Mouse (Mus musculus) c-Kit-negative CD71-positive TER-119-positive erythroid progenitor cells, embryonic 14.5 days (primary cell): ENCODE measurements around the gene 4930402F06Rik.

Experiments used
- DNase-seq: peaks from one replicate; pipeline ENCODE4 v3.0.0-alpha.2; 2013; ENCODE audit warnings: low read depth, low spot score

4930402F06Rik gene

DNA sequence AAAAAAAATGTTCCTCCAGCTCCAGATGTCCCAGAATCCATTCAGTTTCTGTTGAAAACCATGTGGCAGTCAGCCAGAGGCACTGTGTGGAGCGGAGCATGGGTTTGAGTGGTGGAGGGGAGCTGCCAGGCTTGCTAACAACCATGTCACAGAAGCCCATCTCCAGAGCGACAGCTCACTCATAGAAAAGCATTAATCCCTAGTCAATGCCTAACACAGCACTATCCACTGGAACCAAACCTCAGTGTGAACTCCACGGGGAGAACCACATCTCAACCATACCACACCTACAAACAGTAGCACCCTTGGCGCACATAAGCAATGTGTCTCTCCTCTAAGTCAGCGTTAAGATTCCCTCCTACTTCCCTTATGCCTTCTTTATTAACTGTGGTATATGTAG lies at the start of gene 4930402F06Rik:
TSS of gene 4930402F06Rik (minus strand) at position 80 of the 400 bp plus-strand sequence.
- no peak for DNase-seq

- DNase-seq = no peak
These were observed 49.3 kb upstream of the 4930402F06Rik start for GRCm38 (mm10) chr2:35446300-35446699.

DNA sequence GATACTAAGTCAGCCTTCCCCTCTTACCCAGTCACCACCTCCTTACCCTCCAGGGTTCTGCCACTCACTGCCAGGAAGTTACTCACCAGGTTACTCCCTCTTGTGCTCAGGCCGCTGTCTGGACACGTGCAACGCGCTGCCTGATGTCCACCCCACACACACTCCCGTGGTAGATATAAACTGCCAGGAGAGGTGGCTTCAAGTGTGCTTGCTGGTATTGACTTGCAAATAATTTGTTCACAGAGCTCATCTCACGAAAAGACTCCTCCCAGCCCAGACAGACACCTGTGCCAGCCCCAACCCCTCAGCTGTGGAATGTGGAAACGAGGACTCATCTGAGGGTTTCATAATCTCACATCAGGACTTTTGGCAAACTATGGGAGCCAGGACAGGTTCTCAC lies 48.6 kb upstream of the 4930402F06Rik start:
- DNase-seq = no peak

- DNase-seq = no peak
These were observed 47.8 kb upstream of the 4930402F06Rik start for GRCm38 (mm10) chr2:35444764-35445262.

- no peak for DNase-seq
These were observed 47.2 kb upstream of the 4930402F06Rik start for GRCm38 (mm10) chr2:35443981-35444763.

DNA sequence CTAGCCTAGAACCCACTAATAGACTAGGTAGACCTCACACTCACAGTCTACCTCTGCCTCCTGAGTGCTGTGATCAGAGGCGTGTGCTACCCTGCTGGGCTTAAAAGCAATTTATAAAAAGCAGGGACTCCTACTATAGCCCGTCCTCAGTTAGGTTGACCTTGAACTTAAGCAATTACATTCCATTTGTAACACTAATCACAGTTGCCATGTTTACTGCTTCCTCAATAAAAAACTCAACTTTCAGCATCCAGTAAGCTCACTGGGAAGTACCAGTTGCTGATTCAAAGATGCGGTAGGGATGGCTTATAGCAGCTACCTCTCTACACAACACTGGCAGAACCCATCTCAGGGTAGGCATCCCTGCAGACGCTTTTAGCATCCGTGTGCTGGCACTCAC lies 46.4 kb upstream of the 4930402F06Rik start:
- DNase-seq = no peak

DNA sequence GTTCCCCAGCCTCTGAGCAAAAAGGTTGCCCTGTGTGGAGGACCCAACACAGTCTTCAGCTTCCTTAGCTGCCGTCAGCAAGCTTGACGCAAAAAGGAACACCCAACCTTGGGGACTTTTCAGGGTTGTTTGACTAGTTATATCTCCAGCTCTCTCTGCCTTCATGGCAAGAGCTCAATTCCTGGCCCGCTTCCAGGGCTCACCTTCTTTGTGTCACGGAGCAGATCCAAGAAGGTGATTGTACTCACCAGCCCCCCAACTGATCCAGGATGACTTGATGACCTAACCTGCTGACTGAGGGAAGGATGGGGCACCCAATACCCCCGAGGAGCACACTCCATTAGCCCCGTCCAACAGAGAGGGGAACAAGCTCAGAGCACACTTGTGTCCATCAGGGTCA lies 45.1 kb upstream of the 4930402F06Rik start:
- DNase-seq = no peak

DNA sequence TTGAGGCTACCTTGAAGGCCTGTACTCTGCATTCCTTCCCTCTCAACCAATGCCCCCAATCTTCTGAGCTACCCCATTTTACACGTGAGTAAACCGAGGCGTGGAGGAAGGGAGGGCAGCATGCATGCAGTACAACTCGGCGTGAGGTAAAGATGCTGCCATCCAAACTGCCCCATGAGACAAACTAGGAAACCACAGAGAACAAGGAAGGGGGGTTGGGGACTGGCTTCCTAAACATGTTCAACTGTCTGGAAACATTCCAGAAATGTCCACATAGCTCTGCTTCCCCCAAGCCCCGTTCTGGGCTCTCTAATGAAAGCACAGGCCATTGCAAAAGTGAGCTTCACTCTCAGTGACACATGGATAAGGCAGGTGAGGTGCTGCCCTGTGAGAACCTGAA lies 44.4 kb upstream of the 4930402F06Rik start:
- no peak for DNase-seq

- DNase-seq = no peak
These were observed 43.5 kb upstream of the 4930402F06Rik start for GRCm38 (mm10) chr2:35440480-35440879.

DNA sequence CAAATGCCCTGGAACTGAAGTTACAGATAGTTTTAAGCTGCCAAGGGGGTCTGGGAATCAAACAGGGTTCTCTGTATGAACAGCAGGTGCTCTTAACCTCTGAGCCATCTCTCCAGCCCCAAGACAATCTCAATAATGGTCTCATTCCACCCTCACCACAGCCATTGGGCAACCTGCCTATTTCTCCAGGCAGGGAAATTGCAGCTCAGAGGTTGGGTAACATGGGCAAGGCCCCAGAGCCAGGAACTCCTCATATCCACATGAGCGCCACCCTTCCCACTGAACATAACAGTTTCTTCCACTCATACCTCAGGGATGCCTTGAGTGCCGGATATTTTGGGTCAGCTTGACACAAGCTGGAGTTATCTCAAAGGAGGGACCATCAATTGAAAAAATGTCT lies 40.8 kb upstream of the 4930402F06Rik start:
- DNase-seq = no peak

DNA sequence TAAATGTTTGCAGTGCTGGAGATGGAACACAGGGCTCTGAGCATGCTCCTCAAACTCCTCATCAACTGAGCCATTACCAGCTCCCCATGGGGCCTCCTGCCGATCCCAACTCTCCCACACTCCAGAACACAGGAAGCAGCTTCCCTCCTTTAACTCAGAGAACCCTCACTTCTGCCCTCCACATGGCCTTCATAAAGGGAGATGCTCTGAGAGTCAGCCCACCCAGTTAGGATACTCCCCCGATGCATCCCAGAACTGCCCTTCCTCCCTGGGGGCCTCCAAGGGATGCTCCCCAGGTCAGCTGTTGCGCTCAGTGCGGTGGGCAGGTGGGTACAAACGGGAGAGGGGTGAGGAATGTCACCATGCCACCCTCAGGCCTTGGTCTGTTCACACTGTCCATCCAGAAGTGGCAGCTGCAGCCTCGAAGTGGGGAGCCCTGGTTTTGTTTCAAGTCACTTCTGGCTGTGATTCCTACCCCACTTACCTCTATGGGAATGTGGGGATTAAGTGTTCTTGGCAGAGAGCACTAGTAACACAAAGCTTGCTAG lies 37.7 kb upstream of the 4930402F06Rik start:
- DNase-seq = no peak

GRCm38 (mm10) chr2:35433428-35433827 lies 36.5 kb upstream of the 4930402F06Rik start:
- DNase-seq = no peak

- no peak for DNase-seq
These were observed 35.5 kb upstream of the 4930402F06Rik start for GRCm38 (mm10) chr2:35432472-35432871.

DNA sequence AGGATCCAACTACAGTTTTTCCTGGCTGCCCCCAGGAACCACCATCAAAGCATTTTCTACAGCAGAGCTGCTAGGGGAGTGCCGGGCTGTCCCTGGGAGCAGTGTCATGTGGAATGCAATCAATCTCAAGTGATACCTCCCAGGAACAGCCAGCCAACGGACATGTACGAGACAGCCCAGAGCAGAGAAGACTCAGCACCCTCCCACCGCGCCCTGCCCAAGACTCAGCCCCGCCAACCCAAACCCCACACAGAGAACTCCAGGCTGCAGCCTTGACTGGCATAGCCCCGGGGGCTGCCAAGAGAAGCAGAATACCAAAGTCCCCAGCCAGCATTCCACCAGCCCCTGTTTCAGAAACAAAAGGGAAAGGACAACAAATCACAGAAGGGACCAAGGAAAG lies 35.0 kb upstream of the 4930402F06Rik start:
- DNase-seq = no peak

DNA sequence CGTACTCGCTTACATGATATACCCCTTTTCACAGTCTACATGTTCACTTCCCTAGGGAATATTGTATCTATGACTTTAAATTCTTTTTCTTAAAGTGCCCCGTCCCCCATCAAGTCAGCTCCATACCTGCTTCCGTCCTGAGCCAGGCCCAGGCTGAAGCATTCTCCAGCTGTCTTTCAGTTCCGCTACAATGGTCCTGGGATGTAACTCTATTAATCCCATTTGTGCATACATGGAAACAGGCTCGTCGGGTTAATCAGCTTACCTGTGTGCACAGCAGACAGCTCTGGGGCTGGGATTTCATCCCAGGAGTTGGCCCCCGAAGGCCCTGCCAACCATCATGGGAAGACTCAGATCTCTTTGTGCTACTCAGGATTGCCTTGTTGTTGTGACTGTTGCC lies 33.8 kb upstream of the 4930402F06Rik start:
- DNase-seq = no peak

DNA sequence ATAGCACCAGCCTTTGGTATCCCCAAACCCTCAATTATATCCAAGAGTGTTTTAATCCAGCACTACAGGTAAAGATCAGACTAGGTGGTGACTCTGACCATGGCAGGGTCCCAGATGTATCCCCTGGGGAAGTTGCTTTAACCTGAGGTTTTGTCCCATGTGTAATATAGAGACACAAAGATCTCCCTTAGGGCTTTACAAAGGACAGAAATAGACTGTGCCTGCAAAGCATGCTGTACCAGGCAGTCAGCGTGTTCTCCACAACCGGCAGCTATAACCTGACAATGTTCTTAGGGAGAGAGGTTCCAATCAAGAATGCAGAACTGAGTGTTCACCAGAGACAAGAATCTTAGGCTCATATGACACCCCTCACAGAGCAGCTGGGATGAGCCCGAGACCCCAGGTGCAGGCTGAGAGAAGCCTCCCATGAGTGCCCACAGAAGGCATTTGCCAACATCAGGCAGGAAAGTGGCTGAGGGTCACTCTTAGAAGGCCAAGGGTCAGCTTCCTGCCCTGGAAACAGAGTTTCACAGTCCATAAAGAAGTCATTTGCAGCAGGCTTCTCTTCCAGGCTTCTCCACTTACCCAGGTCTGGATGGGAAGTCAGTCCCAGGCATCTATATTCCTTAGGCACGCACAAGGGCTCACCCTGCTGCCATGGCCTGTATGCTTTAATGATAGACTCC lies 31.8 kb upstream of the 4930402F06Rik start:
- DNase-seq = no peak

- DNase-seq = no peak
These were observed 30.6 kb upstream of the 4930402F06Rik start for GRCm38 (mm10) chr2:35427559-35427958.

GRCm38 (mm10) chr2:35423711-35424339 lies 26.9 kb upstream of the 4930402F06Rik start:
- DNase-seq = no peak

DNA sequence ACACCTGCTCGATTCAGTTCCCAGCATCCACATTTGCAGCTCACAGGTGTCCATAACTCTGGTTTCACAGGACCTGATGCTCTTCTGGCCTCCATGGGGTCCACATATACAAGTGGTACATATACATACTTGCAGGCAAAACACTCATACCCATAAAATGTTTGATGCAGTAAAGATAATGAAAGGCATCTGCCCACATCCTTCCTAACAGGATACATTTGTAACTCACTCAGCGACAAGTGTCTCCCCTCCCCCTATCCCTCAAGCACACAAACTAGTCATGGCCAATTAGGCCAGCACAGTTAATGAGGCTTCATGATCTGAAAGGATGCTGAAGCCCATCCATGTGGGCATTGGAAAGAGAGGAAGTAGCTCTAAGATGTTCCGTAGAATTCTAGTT lies 25.4 kb upstream of the 4930402F06Rik start:
- no peak for DNase-seq

GRCm38 (mm10) chr2:35420681-35421080 lies 23.7 kb upstream of the 4930402F06Rik start:
- DNase-seq = peak; percentile 47

- DNase-seq = peak; percentile 49
These were observed 22.7 kb upstream of the 4930402F06Rik start for GRCm38 (mm10) chr2:35419671-35420070.

- DNase-seq = peak; percentile 24
These were observed 22.3 kb upstream of the 4930402F06Rik start for GRCm38 (mm10) chr2:35419243-35419642.
